In the genomic region with DNA sequence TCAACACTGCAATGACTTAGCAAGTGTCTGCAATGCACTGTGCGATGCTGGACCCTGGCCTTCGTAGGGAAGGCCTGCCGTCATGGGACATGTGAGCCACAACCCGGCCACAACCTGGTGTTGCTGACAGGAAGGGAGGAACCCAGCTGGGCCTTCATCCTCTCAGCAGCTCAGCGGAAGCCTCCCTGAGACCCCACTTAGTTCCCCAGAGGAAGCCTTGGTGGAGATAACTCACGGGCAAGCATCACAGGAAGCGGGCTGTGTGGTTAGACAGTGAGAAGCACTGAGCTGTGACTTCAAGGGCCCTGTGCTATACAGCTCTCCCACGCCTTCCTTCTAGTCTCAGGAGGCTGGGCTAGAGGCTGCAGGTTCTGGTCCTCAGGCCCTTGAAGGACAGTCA, we compare ENCODE assay signal across 13 mouse cellular contexts. TPM values are rescaled to one million over a fixed set of nuclear protein-coding genes. Genes with fewer than 3 reads are reported as not detected.
A peak's percentile ranks its signal among the peaks of the same experiment; 100 is the strongest.
DNase-seq lines count a peak whose midpoint lies in the region; ATAC-seq and TF ChIP-seq lines count a peak whose summit lies in the region.
"Had no signal": no experiment of that assay in that cellular context is flagged by ENCODE, and none has a peak within 500 bp of the region (broad histone marks: within the 10 kb centered on the region; RNA-seq: fewer than 3 reads in every experiment).

No protein-coding gene starts in this region.

- intact Hi-C loops in heart, postnatal 14 days (cut with DNase I) = no loop called here

- no peak overlapping the region for H3K4me3 ChIP-seq in heart, embryonic 15.5 days
- no peak overlapping the region for H3K4me3 ChIP-seq in thymus, adult 2 months (ENCODE audit: control insufficient read depth, insufficient read depth, low read length)
- H3K4me3 ChIP-seq in hindbrain, embryonic 14.5 days (replicated peaks; ENCODE audit: low read length) = no peak overlapping the region
- H3K4me3 ChIP-seq in midbrain, embryonic 13.5 days (replicated peaks) = no peak overlapping the region
- H3K4me3 ChIP-seq: forebrain, embryonic 13.5 days had no signal

- H3K9me3 ChIP-seq in heart, embryonic 15.5 days (replicated peaks) = no peaks in the 10 kb centered on the region
- no peaks in the 10 kb centered on the region for H3K9me3 ChIP-seq in hindbrain, embryonic 14.5 days (ENCODE audit: control insufficient read depth, low read length)
- H3K9me3 ChIP-seq in midbrain, embryonic 13.5 days = no peaks in the 10 kb centered on the region
- H3K9me3 ChIP-seq: forebrain, embryonic 13.5 days had no signal

- 0 out of 2 replicates have a peak, but pooled peaks have one; percentile 17 for ATAC-seq in heart, embryonic 15.5 days (replicated peaks; ENCODE audit: insufficient number of reproducible peaks, insufficient read depth, low FRiP score, low read depth)
- ATAC-seq in erythroid progenitor cell, adult 5-6 weeks (replicated peaks; ENCODE audit: low FRiP score, poor library complexity, severe bottlenecking) = 0 out of 2 replicates have a peak, but pooled peaks have one; percentile 12
- peak; percentile 54 for ATAC-seq in megakaryocyte-erythroid progenitor cell, adult 5-6 weeks (replicated peaks; ENCODE audit: low FRiP score, low TSS enrichment, poor library complexity, severe bottlenecking)
- no peak for ATAC-seq in hindbrain, embryonic 14.5 days (ENCODE audit: low FRiP score)
- ATAC-seq in midbrain, embryonic 13.5 days = no peak
- ATAC-seq: forebrain, embryonic 13.5 days had no signal

- peaks cover 29% of the 10 kb centered on the region for H3K27me3 ChIP-seq in heart, embryonic 15.5 days
- no peaks in the 10 kb centered on the region for H3K27me3 ChIP-seq in thymus, adult 2 months (ENCODE audit: control insufficient read depth, insufficient read depth, low read length)
- H3K27me3 ChIP-seq in hindbrain, embryonic 14.5 days (ENCODE audit: control insufficient read depth, insufficient read depth, low read length) = peaks cover 13% of the 10 kb centered on the region; the same call in 1 of the 2 replicates
- peaks cover 3% of the 10 kb centered on the region; the same call in 1 of the 2 replicates for H3K27me3 ChIP-seq in midbrain, embryonic 13.5 days

- H3K27ac ChIP-seq in heart, embryonic 15.5 days = no peak overlapping the region
- H3K27ac ChIP-seq in thymus, adult 2 months (ENCODE audit: control insufficient read depth, insufficient read depth, low read length) = peak overlapping the region; percentile 90
- H3K27ac ChIP-seq in hindbrain, embryonic 14.5 days = no peak overlapping the region
- no peak overlapping the region for H3K27ac ChIP-seq in midbrain, embryonic 13.5 days
- H3K27ac ChIP-seq: forebrain, embryonic 13.5 days had no signal

- no peak for DNase-seq in heart, postnatal 14 days
- DNase-seq in thymus, adult 2 months = peak; percentile 86
- no peak for DNase-seq in hindbrain, embryonic 14.5 days (ENCODE audit: low spot score)
- DNase-seq in neural tube, embryonic 10.5 days (ENCODE audit: extremely low spot score, low spot score) = no peak
- DNase-seq: adrenal gland, postnatal 10 days; cerebellum, postnatal 36 days; layer of hippocampus, adult 9-11 months; retina, postnatal 1 day had no signal

- H3K4me1 ChIP-seq in heart, embryonic 15.5 days (replicated peaks) = peaks cover 8% of the 10 kb centered on the region
- peaks cover 57% of the 10 kb centered on the region for H3K4me1 ChIP-seq in thymus, adult 2 months (replicated peaks; ENCODE audit: control insufficient read depth, insufficient read depth, low read length)
- H3K4me1 ChIP-seq in hindbrain, embryonic 14.5 days (replicated peaks; ENCODE audit: control insufficient read depth, insufficient read depth, low read length) = 0 out of 2 replicates have a peak, but pooled peaks cover 5% of the 10 kb centered on the region
- peaks cover 6% of the 10 kb centered on the region; the same call in 1 of the 2 replicates for H3K4me1 ChIP-seq in midbrain, embryonic 13.5 days (replicated peaks)

- TF ChIP-seq POLR2A in thymus, adult 2 months (IDR thresholded peaks at IDR 0.05; ENCODE audit: control insufficient read depth, extremely low read depth, insufficient read depth, low read length, poor library complexity) = no peak

- no peaks in the 10 kb centered on the region for H3K36me3 ChIP-seq in heart, embryonic 15.5 days
- no peaks in the 10 kb centered on the region for H3K36me3 ChIP-seq in thymus, adult 2 months (ENCODE audit: control insufficient read depth, insufficient read depth, low read length)
- H3K36me3 ChIP-seq in hindbrain, embryonic 14.5 days (replicated peaks; ENCODE audit: control insufficient read depth, insufficient read depth) = no peaks in the 10 kb centered on the region
- no peaks in the 10 kb centered on the region for H3K36me3 ChIP-seq in midbrain, embryonic 13.5 days

- H3K9ac ChIP-seq in heart, embryonic 15.5 days = no peak overlapping the region
- no peak overlapping the region for H3K9ac ChIP-seq in hindbrain, embryonic 14.5 days
- H3K9ac ChIP-seq in midbrain, embryonic 13.5 days (replicated peaks) = no peak overlapping the region
- H3K9ac ChIP-seq: forebrain, embryonic 13.5 days had no signal

- H3K4me2 ChIP-seq in heart, embryonic 15.5 days = no peak overlapping the region
- no peak overlapping the region for H3K4me2 ChIP-seq in hindbrain, embryonic 14.5 days (replicated peaks)
- H3K4me2 ChIP-seq in midbrain, embryonic 13.5 days (replicated peaks) = no peak overlapping the region
- H3K4me2 ChIP-seq: forebrain, embryonic 13.5 days had no signal

- TF ChIP-seq CTCF in thymus, adult 2 months (IDR thresholded peaks at IDR 0.05; ENCODE audit: borderline replicate concordance, control insufficient read depth, extremely low read depth, insufficient read depth, low read length, poor library complexity) = peak; percentile 52; the same call in 1 of the 2 replicates

- 49% methylated on average over 8 of the region's 8 CpGs for whole genome bisulfite sequencing in heart, embryonic 15.5 days
- 8% methylated on average over 8 of the region's 8 CpGs for WGBS in thymus, adult 2 months
- 75% methylated on average over 8 of the region's 8 CpGs for WGBS in hindbrain, embryonic 14.5 days
- whole genome bisulfite sequencing in midbrain, embryonic 13.5 days = 67% methylated on average over 8 of the region's 8 CpGs

RNA-seq across cellular contexts. Expression of a gene that starts 18.5 kb away (rescaled TPM):
- polyA plus RNA-seq in heart, embryonic 15.5 days (2015; fragmentation: Nextera tagmentation; extraction: Ambion mirVana) = 1.4 and 2.2 TPM in 2 replicates
- 1 to 10 TPM in 1 of 2 experiments, under 1 TPM in 1; 0.51 to 1.1 TPM for total RNA-seq in heart, postnatal 14 days (2021)
- 56.2 and 77.8 TPM in 2 replicates for total RNA-seq in erythroid progenitor cell, adult 5-6 weeks (2015; ENCODE audit: low replicate concordance)
- total RNA-seq in erythroid progenitor cell, adult 5-6 weeks (2017; ENCODE audit: low replicate concordance) = 26.6 and 30.5 TPM in 2 replicates
- 124 and 168 TPM in 2 replicates for total RNA-seq in megakaryocyte-erythroid progenitor cell, adult 5-6 weeks (2014; fragmentation: Nextera tagmentation)
- 87.7 and 112 TPM in 2 replicates for total RNA-seq in megakaryocyte-erythroid progenitor cell, adult 5-6 weeks (2017)
- 10.4 and 11.7 TPM in 2 replicates for polyA plus RNA-seq in thymus, adult 2 months (2012; rRNA removed)
- 1.0 and 1.4 TPM in 2 replicates for polyA plus RNA-seq in hindbrain, embryonic 14.5 days (2014; fragmentation: Nextera tagmentation; extraction: Ambion mirVana)
- 0.34 and 1.1 TPM in 2 replicates for polyA plus RNA-seq in midbrain, embryonic 13.5 days (2015; fragmentation: Nextera tagmentation; extraction: Ambion mirVana)

RNA-seq across cellular contexts. Expression of a gene that starts 22.9 kb away (rescaled TPM):
- 0.31 and 1.2 TPM in 2 replicates for polyA plus RNA-seq in heart, embryonic 15.5 days (2015; fragmentation: Nextera tagmentation; extraction: Ambion mirVana)
- 1 to 10 TPM; 1.5 to 1.8 TPM for total RNA-seq in heart, postnatal 14 days (2021)
- total RNA-seq in erythroid progenitor cell, adult 5-6 weeks (2015; ENCODE audit: low replicate concordance) = 1.3 and 3.6 TPM in 2 replicates
- 4.4 and 5.4 TPM in 2 replicates for total RNA-seq in erythroid progenitor cell, adult 5-6 weeks (2017; ENCODE audit: low replicate concordance)
- total RNA-seq in megakaryocyte-erythroid progenitor cell, adult 5-6 weeks (2014; fragmentation: Nextera tagmentation) = 22.4 and 22.6 TPM in 2 replicates
- 26.6 and 39.5 TPM in 2 replicates for total RNA-seq in megakaryocyte-erythroid progenitor cell, adult 5-6 weeks (2017)
- polyA plus RNA-seq in thymus, adult 2 months (2012; rRNA removed) = 34.7 and 39.4 TPM in 2 replicates
- 0.16 TPM in 2 replicates for polyA plus RNA-seq in hindbrain, embryonic 14.5 days (2014; fragmentation: Nextera tagmentation; extraction: Ambion mirVana)
- polyA plus RNA-seq in midbrain, embryonic 13.5 days (2015; fragmentation: Nextera tagmentation; extraction: Ambion mirVana) = not detected in 2 replicates

RNA-seq across cellular contexts. Expression of a gene that starts 36.9 kb away (rescaled TPM):
- polyA plus RNA-seq in heart, embryonic 15.5 days (2015; fragmentation: Nextera tagmentation; extraction: Ambion mirVana) = 2.6 and 9.4 TPM in 2 replicates
- 1 to 10 TPM; 1.8 to 3.9 TPM for total RNA-seq in heart, postnatal 14 days (2021)
- total RNA-seq in erythroid progenitor cell, adult 5-6 weeks (2015; ENCODE audit: low replicate concordance) = 29.8 and 50.5 TPM in 2 replicates
- 18.3 and 37.0 TPM in 2 replicates for total RNA-seq in erythroid progenitor cell, adult 5-6 weeks (2017; ENCODE audit: low replicate concordance)
- total RNA-seq in megakaryocyte-erythroid progenitor cell, adult 5-6 weeks (2014; fragmentation: Nextera tagmentation) = 33.2 and 37.0 TPM in 2 replicates
- total RNA-seq in megakaryocyte-erythroid progenitor cell, adult 5-6 weeks (2017) = 57.3 and 57.4 TPM in 2 replicates
- polyA plus RNA-seq in thymus, adult 2 months (2012; rRNA removed) = 114 and 131 TPM in 2 replicates
- 1.1 and 2.2 TPM in 2 replicates for polyA plus RNA-seq in hindbrain, embryonic 14.5 days (2014; fragmentation: Nextera tagmentation; extraction: Ambion mirVana)
- 1.2 and 1.3 TPM in 2 replicates for polyA plus RNA-seq in midbrain, embryonic 13.5 days (2015; fragmentation: Nextera tagmentation; extraction: Ambion mirVana)

RNA-seq across cellular contexts. Expression of a gene that starts 55.3 kb away (rescaled TPM):
- polyA plus RNA-seq in heart, embryonic 15.5 days (2015; fragmentation: Nextera tagmentation; extraction: Ambion mirVana) = 0.53 and 1.7 TPM in 2 replicates
- 1 to 10 TPM; 4.4 to 6.9 TPM for total RNA-seq in heart, postnatal 14 days (2021)
- 2.1 TPM in 1 of 2 replicates, not detected in the other for total RNA-seq in erythroid progenitor cell, adult 5-6 weeks (2015; ENCODE audit: low replicate concordance)
- 0.13 and 0.83 TPM in 2 replicates for total RNA-seq in erythroid progenitor cell, adult 5-6 weeks (2017; ENCODE audit: low replicate concordance)
- 0.26 and 3.1 TPM in 2 replicates for total RNA-seq in megakaryocyte-erythroid progenitor cell, adult 5-6 weeks (2014; fragmentation: Nextera tagmentation)
- total RNA-seq in megakaryocyte-erythroid progenitor cell, adult 5-6 weeks (2017) = 0.33 TPM in 1 of 2 replicates, not detected in the other
- polyA plus RNA-seq in thymus, adult 2 months (2012; rRNA removed) = 11.5 and 11.9 TPM in 2 replicates
- 23.6 and 24.0 TPM in 2 replicates for polyA plus RNA-seq in hindbrain, embryonic 14.5 days (2014; fragmentation: Nextera tagmentation; extraction: Ambion mirVana)
- 23.3 and 23.4 TPM in 2 replicates for polyA plus RNA-seq in midbrain, embryonic 13.5 days (2015; fragmentation: Nextera tagmentation; extraction: Ambion mirVana)

Comparison
In these comparisons a context has a peak if more than half of its experiments do, and no peak if none do; other contexts are left out.
1. ATAC-seq: peak in heart, embryonic 15.5 days (single experiment), erythroid progenitor cell, adult 5-6 weeks (single experiment) and megakaryocyte-erythroid progenitor cell, adult 5-6 weeks (single experiment); none in hindbrain, embryonic 14.5 days (single experiment) and midbrain, embryonic 13.5 days (single experiment).
2. RNA of a gene that starts 22.9 kb away (polyA plus RNA-seq): 34.7 to 39.4 TPM in thymus, adult 2 months; 0.31 to 1.2 TPM in heart, embryonic 15.5 days, 0.16 TPM in hindbrain, embryonic 14.5 days and not detected in midbrain, embryonic 13.5 days; every median in the first group is over 10 times any median in the second.
3. RNA of a gene that starts 36.9 kb away (polyA plus RNA-seq): 114 to 131 TPM in thymus, adult 2 months; 2.6 to 9.4 TPM in heart, embryonic 15.5 days, 1.1 to 2.2 TPM in hindbrain, embryonic 14.5 days and 1.2 to 1.3 TPM in midbrain, embryonic 13.5 days; every median in the first group is over 10 times any median in the second.